Mouse (Mus musculus): ENCODE results near the gene Ubtd1. TPM values are rescaled to one million over a fixed set of nuclear protein-coding genes. Genes with fewer than 3 reads are reported as not detected.

The Ubtd1 gene
- polyA plus RNA-seq (2016; fragmentation: Nextera tagmentation; extraction: Ambion mirVana): 11.2 and 12.0 TPM in 2 replicates

GRCm38 (mm10) chr19:41981595-41981927, at the start of gene Ubtd1:
Gene Ubtd1, plus strand, starts transcription at chr19:41981763.
- Histone ChIP-seq H3K36me3 (no peaks in the 10 kb centered on the region), H3K9me3 (no peaks in the 10 kb centered on the region), H3K4me1 (peaks cover 10% of the 10 kb centered on the region), H3K4me2 (replicated peaks) (peak within 1 kb of the TSS; percentile 97), H3K27me3 (peaks cover 19% of the 10 kb centered on the region), H3K27ac (replicated peaks) (peak within 1 kb of the TSS; percentile 71), H3K4me3 (peak within 1 kb of the TSS; percentile 63), H3K9ac (replicated peaks) (peak within 1 kb of the TSS; percentile 78)
- no peak for ATAC-seq (ENCODE audit: low FRiP score, low read depth)
- WGBS: 2% methylated on average over 12 of the region's 33 CpGs

GRCm38 (mm10) chr19:41932686-41933085, 48.9 kb upstream of the Ubtd1 start:
- Histone ChIP-seq H3K4me2 (replicated peaks) (peak overlapping the region; percentile 94), H3K4me1 (peaks cover 22% of the 10 kb centered on the region), H3K27ac (replicated peaks) (no peak overlapping the region; the same call in 1 of the 2 replicates), H3K9me3 (no peaks in the 10 kb centered on the region), H3K9ac (replicated peaks) (peak overlapping the region; percentile 72), H3K4me3 (peak overlapping the region; percentile 94), H3K27me3 (no peaks in the 10 kb centered on the region), H3K36me3 (peaks cover 24% of the 10 kb centered on the region)
- peak; percentile 25; the same call in 1 of the 2 replicates for ATAC-seq (ENCODE audit: low FRiP score, low read depth)
- WGBS: 1% methylated on average over 28 of the region's 28 CpGs

- Histone ChIP-seq H3K36me3 (peaks cover 24% of the 10 kb centered on the region), H3K4me1 (peaks cover 22% of the 10 kb centered on the region), H3K27me3 (no peaks in the 10 kb centered on the region), H3K9me3 (no peaks in the 10 kb centered on the region), H3K9ac (replicated peaks) (peak within 1 kb of the TSS; percentile 79), H3K4me2 (replicated peaks) (peak within 1 kb of the TSS; percentile 94), H3K4me3 (peak within 1 kb of the TSS; percentile 94), H3K27ac (replicated peaks) (peak within 1 kb of the TSS; percentile 39; the same call in 1 of the 2 replicates)
- ATAC-seq (ENCODE audit: low FRiP score, low read depth): peak; percentile 100
- WGBS: under 1% methylated on average over 47 of the region's 47 CpGs
Observed at GRCm38 (mm10) chr19:41933179-41934086, 48.1 kb upstream of the Ubtd1 start, which contains the start of the genes Exosc1 and Zdhhc16. Gene Exosc1, minus strand, starts transcription at chr19:41933423. Gene Zdhhc16, plus strand, starts transcription at chr19:41933480.

- H3K4me2 ChIP-seq (replicated peaks): peak overlapping the region; percentile 94
- H3K9me3 ChIP-seq: no peaks in the 10 kb centered on the region
- ATAC-seq (ENCODE audit: low FRiP score, low read depth): no peak
- H3K9ac ChIP-seq (replicated peaks): peak overlapping the region; percentile 79
- H3K4me3 ChIP-seq: peak overlapping the region; percentile 94
- H3K27me3 ChIP-seq: no peaks in the 10 kb centered on the region
- H3K4me1 ChIP-seq: peaks cover 22% of the 10 kb centered on the region
- peaks cover 29% of the 10 kb centered on the region for H3K36me3 ChIP-seq
- H3K27ac ChIP-seq (replicated peaks): 0 out of 2 replicates have a peak overlapping the region, but pooled peaks have one; percentile 30
- 34% methylated on average over 6 of the region's 6 CpGs for WGBS
Observed at GRCm38 (mm10) chr19:41934124-41934523, 47.4 kb upstream of the Ubtd1 start.

- Histone ChIP-seq H3K4me2 (replicated peaks) (no peak overlapping the region), H3K27me3 (no peaks in the 10 kb centered on the region), H3K9me3 (no peaks in the 10 kb centered on the region), H3K9ac (replicated peaks) (no peak overlapping the region), H3K4me3 (no peak overlapping the region), H3K4me1 (peaks cover 22% of the 10 kb centered on the region), H3K36me3 (peaks cover 36% of the 10 kb centered on the region), H3K27ac (replicated peaks) (no peak overlapping the region)
- no peak for ATAC-seq (ENCODE audit: low FRiP score, low read depth)
- WGBS: 87% methylated on average over 1 of the region's 1 CpGs
Observed at GRCm38 (mm10) chr19:41935921-41936320, 45.6 kb upstream of the Ubtd1 start.

GRCm38 (mm10) chr19:41938539-41938938, 43.0 kb upstream of the Ubtd1 start:
- WGBS: 94% methylated on average over 5 of the region's 5 CpGs
- Histone ChIP-seq H3K4me2 (replicated peaks) (no peak overlapping the region), H3K36me3 (peaks cover 62% of the 10 kb centered on the region), H3K9me3 (no peaks in the 10 kb centered on the region), H3K27ac (replicated peaks) (no peak overlapping the region), H3K27me3 (no peaks in the 10 kb centered on the region), H3K4me1 (peaks cover 12% of the 10 kb centered on the region), H3K4me3 (no peak overlapping the region), H3K9ac (replicated peaks) (no peak overlapping the region)
- no peak for ATAC-seq (ENCODE audit: low FRiP score, low read depth)

- H3K4me1 ChIP-seq: no peaks in the 10 kb centered on the region
- WGBS: 85% methylated on average over 7 of the region's 7 CpGs
- no peak for ATAC-seq (ENCODE audit: low FRiP score, low read depth)
- no peak overlapping the region for H3K9ac ChIP-seq (replicated peaks)
- H3K36me3 ChIP-seq: peaks cover 97% of the 10 kb centered on the region
- no peak overlapping the region for H3K27ac ChIP-seq (replicated peaks)
- no peaks in the 10 kb centered on the region for H3K9me3 ChIP-seq
- H3K27me3 ChIP-seq: no peaks in the 10 kb centered on the region
- H3K4me2 ChIP-seq (replicated peaks): no peak overlapping the region
- no peak overlapping the region for H3K4me3 ChIP-seq
Observed at GRCm38 (mm10) chr19:41943841-41944240, 37.7 kb upstream of the Ubtd1 start.

GRCm38 (mm10) chr19:41952287-41952686, 29.3 kb upstream of the Ubtd1 start:
- H3K36me3 ChIP-seq: peaks cover 97% of the 10 kb centered on the region
- ATAC-seq (ENCODE audit: low FRiP score, low read depth): no peak

GRCm38 (mm10) chr19:41953574-41953973, 28.0 kb upstream of the Ubtd1 start:
- WGBS: 91% methylated on average over 3 of the region's 3 CpGs
- Histone ChIP-seq H3K9me3 (no peaks in the 10 kb centered on the region), H3K27me3 (no peaks in the 10 kb centered on the region), H3K27ac (replicated peaks) (no peak overlapping the region), H3K4me1 (no peaks in the 10 kb centered on the region), H3K36me3 (peaks cover 96% of the 10 kb centered on the region), H3K4me3 (no peak overlapping the region), H3K9ac (replicated peaks) (no peak overlapping the region), H3K4me2 (replicated peaks) (no peak overlapping the region)
- ATAC-seq (ENCODE audit: low FRiP score, low read depth): no peak

More at GRCm38 (mm10) chr19:41952287-41952686, 29.3 kb upstream of the Ubtd1 start:
- Histone ChIP-seq H3K27ac (replicated peaks) (no peak overlapping the region), H3K27me3 (no peaks in the 10 kb centered on the region), H3K9me3 (no peaks in the 10 kb centered on the region), H3K9ac (replicated peaks) (no peak overlapping the region), H3K4me3 (no peak overlapping the region), H3K4me2 (replicated peaks) (no peak overlapping the region), H3K4me1 (no peaks in the 10 kb centered on the region)
- 82% methylated on average over 4 of the region's 4 CpGs for WGBS

- peaks cover 42% of the 10 kb centered on the region for H3K36me3 ChIP-seq
- no peaks in the 10 kb centered on the region for H3K27me3 ChIP-seq
- H3K9me3 ChIP-seq: no peaks in the 10 kb centered on the region
- 94% methylated on average over 7 of the region's 7 CpGs for WGBS
- H3K4me1 ChIP-seq: peaks cover 4% of the 10 kb centered on the region
- no peak overlapping the region for H3K9ac ChIP-seq (replicated peaks)
- no peak overlapping the region for H3K4me2 ChIP-seq (replicated peaks)
- H3K27ac ChIP-seq (replicated peaks): no peak overlapping the region
- no peak for ATAC-seq (ENCODE audit: low FRiP score, low read depth)
- no peak overlapping the region for H3K4me3 ChIP-seq
Observed at GRCm38 (mm10) chr19:41969618-41970017, 11.9 kb upstream of the Ubtd1 start.

GRCm38 (mm10) chr19:41973891-41974794, 7.4 kb upstream of the Ubtd1 start:
- WGBS: 63% methylated on average over 13 of the region's 13 CpGs
- H3K9ac ChIP-seq (replicated peaks): 0 out of 2 replicates have a peak overlapping the region, but pooled peaks have one; percentile 20
- H3K27me3 ChIP-seq: no peaks in the 10 kb centered on the region
- H3K27ac ChIP-seq (replicated peaks): no peak overlapping the region
- no peak overlapping the region for H3K4me2 ChIP-seq (replicated peaks)
- H3K4me1 ChIP-seq: peaks cover 11% of the 10 kb centered on the region
- H3K4me3 ChIP-seq: no peak overlapping the region
- H3K9me3 ChIP-seq: no peaks in the 10 kb centered on the region
- no peak for ATAC-seq (ENCODE audit: low FRiP score, low read depth)
- H3K36me3 ChIP-seq: peaks cover 4% of the 10 kb centered on the region
